Mouse (Mus musculus) kidney, postnatal 0 days (tissue): Measurements from ENCODE around the gene Ttll6. TPM values are rescaled to one million over a fixed set of nuclear protein-coding genes. Genes with fewer than 3 reads are reported as not detected.

Source experiments
- ATAC-seq: fragments of 200-750 bp; cut with Nextera tagmentation; replicated peaks from 2 replicates; pipeline ENCODE4 v1.8.0; 2017; ENCODE audit warnings: low read depth, moderate number of reproducible peaks, moderate TSS enrichment, moderate library complexity; ENCODE audit not compliant: low FRiP score
- DNase-seq: peaks from one replicate; pipeline ENCODE4 v3.0.0-alpha.2; 2016; ENCODE audit warnings: low spot score
- H3K27ac ChIP-seq: fragments of 300-500 bp; sonication (generic); 2 replicates; pipeline ENCODE4 v1.5.1; 2014; ENCODE audit warnings: mild to moderate bottlenecking
- H3K27me3 ChIP-seq: fragments of 300-500 bp; sonication (generic); 2 replicates; pipeline ENCODE4 v1.6.1; 2014; ENCODE audit warnings: low read length, mixed read lengths; ENCODE audit not compliant: insufficient read depth
- H3K36me3 ChIP-seq: fragments of 300-500 bp; sonication (generic); 2 replicates; pipeline ENCODE4 v1.6.1; 2014; ENCODE audit warnings: low read length, mixed read lengths; ENCODE audit not compliant: insufficient read depth
- H3K4me1 ChIP-seq: fragments of 300-500 bp; sonication (generic); replicated peaks from 2 replicates; pipeline ENCODE4 v1.6.1; 2014; ENCODE audit warnings: antibody characterized with exemption, low read length, mixed read lengths; ENCODE audit not compliant: insufficient read depth
- H3K4me2 ChIP-seq: fragments of 300-500 bp; sonication (generic); 2 replicates; pipeline ENCODE4 v1.6.1; 2014; ENCODE audit warnings: mild to moderate bottlenecking, low read length, moderate library complexity, mixed read lengths
- H3K4me3 ChIP-seq: fragments of 300-500 bp; sonication (generic); replicated peaks from 2 replicates; pipeline ENCODE4 v1.5.1; 2014; ENCODE audit warnings: low read depth, low read length
- H3K9ac ChIP-seq: fragments of 300-500 bp; sonication (generic); 2 replicates; pipeline ENCODE4 v1.6.1; 2014; ENCODE audit warnings: low read depth, low read length
- H3K9me3 ChIP-seq: fragments of 300-500 bp; sonication (generic); replicated peaks from 2 replicates; pipeline ENCODE4 v1.6.1; 2016; ENCODE audit warnings: low read length, inconsistent platforms, mixed read lengths
- CTCF ChIP-seq: IDR thresholded peaks from 2 replicates; pipeline ENCODE4 v1.5.1; 2016; ENCODE audit warnings: antibody characterized with exemption, low read depth, mild to moderate bottlenecking, moderate library complexity
- WGBS: fragments of 180-500 bp; shearing (Covaris S2); extraction: QIAGEN DNeasy Blood & Tissue Kit; methylation state at CpG from one replicate; pipeline ENCODE4 v1.1.7; 2014; 5-methylcytosine and 5-hydroxymethylcytosine counted together
- polyA plus RNA-seq: library from polyadenylated mRNA; unstranded; fragments of >200 nt; fragmentation: Nextera tagmentation; extraction: Ambion mirVana; gene quantifications from 2 replicates; pipeline ENCODE4 v1.2.1, GENCODE M21; 2015

Ttll6 gene
- polyA plus RNA-seq, 1 experiment from 2014 or later: 0.04 TPM

GRCm38 (mm10) chr11:96177546-96178174 is 44.1 kb downstream of the Ttll6 start:
- TF ChIP-seq CTCF: no peak
- H3K9ac ChIP-seq: no peak overlapping the region
- H3K4me1 ChIP-seq: 0 out of 2 replicates have a peak, but pooled peaks cover 3% of the 10 kb centered on the region
- under 1% methylated on average over 27 of the region's 27 CpGs for WGBS
- H3K9me3 ChIP-seq: no peaks in the 10 kb centered on the region
- no peak overlapping the region for H3K4me2 ChIP-seq
- DNase-seq (no peak), ATAC-seq (no peak)
- no peak overlapping the region for H3K4me3 ChIP-seq
- H3K27me3 ChIP-seq: peaks cover 94% of the 10 kb centered on the region
- H3K27ac ChIP-seq: no peak overlapping the region
- H3K36me3 ChIP-seq: no peaks in the 10 kb centered on the region

GRCm38 (mm10) chr11:96178356-96178755 is 44.8 kb downstream of the Ttll6 start:
- 3% methylated on average over 8 of the region's 8 CpGs for WGBS
- no peak for TF ChIP-seq CTCF
- peaks cover 94% of the 10 kb centered on the region for H3K27me3 ChIP-seq
- H3K36me3 ChIP-seq: no peaks in the 10 kb centered on the region
- no peak for DNase-seq
- H3K4me1 ChIP-seq: no peaks in the 10 kb centered on the region
- H3K4me3 ChIP-seq: no peak overlapping the region
- H3K27ac ChIP-seq: no peak overlapping the region
- no peak overlapping the region for H3K9ac ChIP-seq
- no peaks in the 10 kb centered on the region for H3K9me3 ChIP-seq
- H3K4me2 ChIP-seq: no peak overlapping the region
- ATAC-seq: no peak

GRCm38 (mm10) chr11:96178911-96179503 is 45.4 kb downstream of the Ttll6 start:
- Histone ChIP-seq H3K27me3 (peaks cover 94% of the 10 kb centered on the region), H3K27ac (no peak overlapping the region), H3K9me3 (no peaks in the 10 kb centered on the region), H3K9ac (no peak overlapping the region), H3K4me1 (no peaks in the 10 kb centered on the region), H3K36me3 (no peaks in the 10 kb centered on the region), H3K4me2 (no peak overlapping the region), H3K4me3 (no peak overlapping the region)
- WGBS: 3% methylated on average over 6 of the region's 6 CpGs
- DNase-seq (no peak), ATAC-seq (no peak)
- TF ChIP-seq CTCF: no peak

- no peaks in the 10 kb centered on the region for H3K36me3 ChIP-seq
- no peak overlapping the region for H3K27ac ChIP-seq
- no peak overlapping the region for H3K9ac ChIP-seq
- no peaks in the 10 kb centered on the region for H3K4me1 ChIP-seq
- no peak for TF ChIP-seq CTCF
- WGBS: 17% methylated on average over 4 of the region's 4 CpGs
- no peak overlapping the region for H3K4me3 ChIP-seq
- DNase-seq (no peak), ATAC-seq (no peak)
- H3K9me3 ChIP-seq: no peaks in the 10 kb centered on the region
- H3K27me3 ChIP-seq: peaks cover 94% of the 10 kb centered on the region
- no peak overlapping the region for H3K4me2 ChIP-seq
These were observed 47.5 kb downstream of the Ttll6 start for GRCm38 (mm10) chr11:96181061-96181460.

- H3K9ac ChIP-seq: no peak overlapping the region
- no peak overlapping the region for H3K27ac ChIP-seq
- H3K9me3 ChIP-seq: no peaks in the 10 kb centered on the region
- peaks cover 94% of the 10 kb centered on the region for H3K27me3 ChIP-seq
- no peak for DNase-seq
- no peaks in the 10 kb centered on the region for H3K36me3 ChIP-seq
- no peak for TF ChIP-seq CTCF
- no peak overlapping the region for H3K4me3 ChIP-seq
- no peak overlapping the region for H3K4me2 ChIP-seq
- H3K4me1 ChIP-seq: no peaks in the 10 kb centered on the region
- no peak for ATAC-seq
These were observed 50.6 kb downstream of the Ttll6 start for GRCm38 (mm10) chr11:96184233-96184632.

GRCm38 (mm10) chr11:96187321-96187720 is 53.7 kb downstream of the Ttll6 start:
- no peak overlapping the region for H3K27ac ChIP-seq
- no peaks in the 10 kb centered on the region for H3K4me1 ChIP-seq
- H3K27me3 ChIP-seq: peaks cover 93% of the 10 kb centered on the region
- DNase-seq: no peak
- no peak overlapping the region for H3K9ac ChIP-seq
- H3K36me3 ChIP-seq: no peaks in the 10 kb centered on the region
- H3K4me2 ChIP-seq: no peak overlapping the region
- ATAC-seq: no peak
- WGBS: 10% methylated on average over 4 of the region's 4 CpGs
- TF ChIP-seq CTCF: no peak
- no peaks in the 10 kb centered on the region for H3K9me3 ChIP-seq
- no peak overlapping the region for H3K4me3 ChIP-seq
